Mouse (Mus musculus): Measurements from ENCODE around the gene Tut1. TPM values are rescaled to one million over a fixed set of nuclear protein-coding genes. Genes with fewer than 3 reads are reported as not detected.
A peak's percentile ranks its signal among the peaks of the same experiment; 100 is the strongest.

Gene Tut1
- 10 to 100 TPM; 20.5 to 26.0 (median 22.1) TPM for total RNA-seq (2022)

- DNase-seq (ENCODE audit: low spot score in 2 of 2): peak; percentile 93
Measured at GRCm38 (mm10) chr19:8953135-8954039, at the start of gene Tut1. Tut1 (plus strand) TSS chr19:8953847.

GRCm38 (mm10) chr19:8908531-8908930, 45.1 kb upstream of the Tut1 start:
- no peak for DNase-seq (ENCODE audit: low spot score in 2 of 2)

GRCm38 (mm10) chr19:8911810-8912209, 41.8 kb upstream of the Tut1 start:
- DNase-seq (ENCODE audit: low spot score in 2 of 2): no peak

- no peak for DNase-seq (ENCODE audit: low spot score in 2 of 2)
Measured at GRCm38 (mm10) chr19:8914212-8914611, 39.4 kb upstream of the Tut1 start.

- no peak for DNase-seq (ENCODE audit: low spot score in 2 of 2)
Measured at GRCm38 (mm10) chr19:8919000-8919399, 34.6 kb upstream of the Tut1 start.

- DNase-seq (ENCODE audit: low spot score in 2 of 2): no peak
Measured at GRCm38 (mm10) chr19:8919684-8920072, 34.0 kb upstream of the Tut1 start.

GRCm38 (mm10) chr19:8920073-8920736, 33.4 kb upstream of the Tut1 start, which contains the start of gene B3gat3:
B3gat3 (plus strand) TSS chr19:8920374.
- DNase-seq (ENCODE audit: low spot score in 2 of 2): peak; percentile 89 to 94

GRCm38 (mm10) chr19:8920836-8921291, 32.8 kb upstream of the Tut1 start:
- DNase-seq (ENCODE audit: low spot score in 2 of 2): no peak

- DNase-seq (ENCODE audit: low spot score in 2 of 2): no peak
Measured at GRCm38 (mm10) chr19:8921741-8922140, 31.9 kb upstream of the Tut1 start.

- no peak for DNase-seq (ENCODE audit: low spot score in 2 of 2)
Measured at GRCm38 (mm10) chr19:8926766-8927165, 26.9 kb upstream of the Tut1 start.

GRCm38 (mm10) chr19:8927891-8928525, 25.6 kb upstream of the Tut1 start:
- no peak for DNase-seq (ENCODE audit: low spot score in 2 of 2)

GRCm38 (mm10) chr19:8928689-8929223, 24.9 kb upstream of the Tut1 start:
- DNase-seq (ENCODE audit: low spot score in 2 of 2): no peak

GRCm38 (mm10) chr19:8929224-8930088, 24.2 kb upstream of the Tut1 start, which contains the start of the genes Rom1 and Eml3:
Rom1 (minus strand) TSS chr19:8929356.
Eml3 (plus strand) TSS chr19:8929552.
- peak; percentile 49 to 62 for DNase-seq (ENCODE audit: low spot score in 2 of 2)

GRCm38 (mm10) chr19:8930117-8930516, 23.5 kb upstream of the Tut1 start:
- no peak for DNase-seq (ENCODE audit: low spot score in 2 of 2)

- no peak for DNase-seq (ENCODE audit: low spot score in 2 of 2)
Measured at GRCm38 (mm10) chr19:8930771-8931170, 22.9 kb upstream of the Tut1 start.

- no peak for DNase-seq (ENCODE audit: low spot score in 2 of 2)
Measured at GRCm38 (mm10) chr19:8936736-8937135, 16.9 kb upstream of the Tut1 start.

GRCm38 (mm10) chr19:8940526-8941133, 13.0 kb upstream of the Tut1 start:
- DNase-seq (ENCODE audit: low spot score in 2 of 2): no peak

- DNase-seq (ENCODE audit: low spot score in 2 of 2): no peak
Measured at GRCm38 (mm10) chr19:8941136-8941514, 12.5 kb upstream of the Tut1 start.

GRCm38 (mm10) chr19:8941515-8942217, 12.0 kb upstream of the Tut1 start, which contains the start of gene Mta2:
Mta2 (plus strand) TSS chr19:8941875.
- DNase-seq (ENCODE audit: low spot score in 2 of 2): peak; percentile 86 to 89
